Mouse (Mus musculus) lung, adult 2 months (tissue): ENCODE data around the gene Sez6l2.

Experiments
- CTCF ChIP-seq: fragments of 200-500 bp; IDR thresholded peaks from 2 replicates; pipeline ENCODE4 v1.5.1; 2011; ENCODE audit warnings: mild to moderate bottlenecking, low read length, control low read depth; ENCODE audit not compliant: insufficient read depth
- POLR2A ChIP-seq: fragments of 200-500 bp; IDR thresholded peaks from 2 replicates; pipeline ENCODE4 v1.6.1; 2011; ENCODE audit warnings: low read depth, mild to moderate bottlenecking, control low read depth, low read length, borderline replicate concordance; ENCODE audit errors: extremely low read depth

DNA sequence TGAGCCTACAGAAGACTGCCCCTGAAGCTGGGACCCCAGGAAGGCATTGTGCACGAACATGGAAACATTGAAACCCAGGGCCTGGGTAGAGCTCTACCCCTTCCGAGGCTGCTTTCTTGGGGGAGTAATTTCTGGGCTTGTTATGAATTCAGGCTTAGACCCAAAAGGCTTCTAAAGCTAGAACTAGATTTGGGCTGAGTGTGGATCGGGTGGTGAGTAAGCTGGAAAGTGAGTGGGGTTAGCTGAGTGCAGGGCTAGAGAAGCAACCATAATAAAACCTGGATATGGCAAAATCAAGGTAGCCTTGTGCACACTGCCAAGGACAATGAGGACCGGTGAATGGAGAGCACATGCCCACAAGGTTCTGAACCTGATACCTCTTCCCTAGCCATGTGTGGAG, 11.6 kb downstream of the Sez6l2 start:
- no peak for TF ChIP-seq CTCF
- no peak for TF ChIP-seq POLR2A
